Mouse (Mus musculus): Measurements from ENCODE around the gene Pde5a. TPM values are rescaled to one million over a fixed set of nuclear protein-coding genes. Genes with fewer than 3 reads are reported as not detected.

Pde5a gene
- polyA plus RNA-seq, 1 experiment from 2014 or later: 5.5 TPM

DNA sequence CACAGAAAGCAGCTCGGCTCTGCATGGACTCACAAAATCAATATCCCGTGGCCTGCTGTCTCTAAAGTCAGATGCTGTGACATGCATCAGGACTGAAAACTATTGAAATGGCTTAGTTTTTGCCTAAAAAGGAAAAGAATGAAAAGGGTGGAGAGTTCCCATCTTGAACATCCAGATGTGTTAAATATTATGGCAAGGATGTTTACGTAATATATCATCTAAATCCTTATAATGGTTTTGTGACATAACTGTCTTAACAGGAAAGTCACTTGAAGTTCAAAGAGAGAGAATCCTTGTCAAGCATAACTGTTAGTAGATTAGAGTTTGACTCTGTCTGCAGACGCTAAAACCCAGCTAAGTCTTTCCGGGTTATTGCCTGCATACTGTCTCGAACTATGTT is 20.3 kb upstream of the Pde5a start:
- DNase-seq (ENCODE audit: low spot score): no peak
- no peak for ATAC-seq (replicated peaks; ENCODE audit: low FRiP score)

DNA sequence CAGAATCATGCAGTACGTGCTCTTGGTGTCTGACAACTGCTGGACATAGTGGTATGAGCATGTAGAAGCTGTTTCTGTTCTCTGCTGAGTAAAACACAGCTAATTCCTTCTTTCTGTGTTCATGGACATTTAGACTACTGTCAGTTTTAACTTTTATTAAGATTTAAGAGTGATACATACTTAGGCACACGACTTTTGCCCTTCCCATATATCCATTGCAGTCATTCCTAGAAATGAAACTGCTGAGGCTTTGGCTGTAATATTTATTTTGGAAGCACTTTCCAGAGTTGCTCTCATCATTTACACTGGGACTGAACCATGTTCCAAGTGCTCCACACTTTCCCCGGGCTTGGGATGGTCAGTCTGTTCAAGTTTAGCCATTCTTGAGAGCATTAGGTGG is 18.6 kb upstream of the Pde5a start:
- 88% methylated on average over 3 of the region's 3 CpGs for WGBS
- Histone ChIP-seq H3K4me2 (ENCODE audit: low read depth, low read length, severe bottlenecking) (no peak overlapping the region), H3K4me1 (replicated peaks; ENCODE audit: control insufficient read depth, insufficient read depth, low read length) (no peaks in the 10 kb centered on the region), H3K4me3 (ENCODE audit: low read depth, low read length) (no peak overlapping the region), H3K9me3 (ENCODE audit: control insufficient read depth, low read length) (no peaks in the 10 kb centered on the region), H3K27me3 (ENCODE audit: control insufficient read depth, insufficient read depth, low read length) (no peaks in the 10 kb centered on the region), H3K9ac (ENCODE audit: low read length) (no peak overlapping the region), H3K36me3 (ENCODE audit: control insufficient read depth, insufficient read depth, low read length) (no peaks in the 10 kb centered on the region), H3K27ac (ENCODE audit: low read depth, low read length) (no peak overlapping the region)
- no peak for ATAC-seq (replicated peaks; ENCODE audit: low FRiP score)
- no peak for DNase-seq (ENCODE audit: low spot score)

More for the DNA sequence above, 20.3 kb upstream of the Pde5a start:
- 88% methylated on average over 6 of the region's 6 CpGs for WGBS
- H3K4me1 ChIP-seq (replicated peaks; ENCODE audit: control insufficient read depth, insufficient read depth, low read length): no peaks in the 10 kb centered on the region
- no peak overlapping the region for H3K4me2 ChIP-seq (ENCODE audit: low read depth, low read length, severe bottlenecking)
- no peak overlapping the region for H3K9ac ChIP-seq (ENCODE audit: low read length)
- H3K9me3 ChIP-seq (ENCODE audit: control insufficient read depth, low read length): no peaks in the 10 kb centered on the region
- no peak overlapping the region for H3K4me3 ChIP-seq (ENCODE audit: low read depth, low read length)
- no peak overlapping the region for H3K27ac ChIP-seq (ENCODE audit: low read depth, low read length)
- no peaks in the 10 kb centered on the region for H3K36me3 ChIP-seq (ENCODE audit: control insufficient read depth, insufficient read depth, low read length)
- H3K27me3 ChIP-seq (ENCODE audit: control insufficient read depth, insufficient read depth, low read length): no peaks in the 10 kb centered on the region

DNA sequence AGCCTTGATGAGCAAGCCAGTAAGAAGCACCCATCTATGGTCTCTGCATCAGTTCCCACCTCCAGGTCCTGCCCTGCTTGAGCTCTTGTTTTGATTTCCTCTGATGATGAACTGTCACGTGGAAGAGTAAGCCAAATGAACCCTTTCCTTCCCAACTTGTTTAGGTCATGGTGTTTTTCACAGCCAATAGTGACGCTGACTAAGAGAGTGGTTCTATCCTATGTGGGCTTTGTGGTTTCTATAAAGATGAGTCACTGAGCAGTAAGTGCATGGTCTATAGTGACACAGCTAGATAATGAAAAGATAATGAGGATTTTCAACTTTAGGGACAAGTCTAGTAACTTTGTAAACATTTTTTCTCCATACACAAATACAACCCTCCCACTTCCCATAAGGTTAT is 10.1 kb upstream of the Pde5a start:
- no peak for DNase-seq (ENCODE audit: low spot score)
- H3K27ac ChIP-seq (ENCODE audit: low read depth, low read length): no peak overlapping the region
- no peaks in the 10 kb centered on the region for H3K4me1 ChIP-seq (replicated peaks; ENCODE audit: control insufficient read depth, insufficient read depth, low read length)
- H3K9me3 ChIP-seq (ENCODE audit: control insufficient read depth, low read length): no peaks in the 10 kb centered on the region
- no peaks in the 10 kb centered on the region for H3K27me3 ChIP-seq (ENCODE audit: control insufficient read depth, insufficient read depth, low read length)
- no peaks in the 10 kb centered on the region for H3K36me3 ChIP-seq (ENCODE audit: control insufficient read depth, insufficient read depth, low read length)
- ATAC-seq (replicated peaks; ENCODE audit: low FRiP score): no peak
- 80% methylated on average over 2 of the region's 2 CpGs for WGBS
- H3K9ac ChIP-seq (ENCODE audit: low read length): no peak overlapping the region
- no peak overlapping the region for H3K4me2 ChIP-seq (ENCODE audit: low read depth, low read length, severe bottlenecking)
- H3K4me3 ChIP-seq (ENCODE audit: low read depth, low read length): no peak overlapping the region

DNA sequence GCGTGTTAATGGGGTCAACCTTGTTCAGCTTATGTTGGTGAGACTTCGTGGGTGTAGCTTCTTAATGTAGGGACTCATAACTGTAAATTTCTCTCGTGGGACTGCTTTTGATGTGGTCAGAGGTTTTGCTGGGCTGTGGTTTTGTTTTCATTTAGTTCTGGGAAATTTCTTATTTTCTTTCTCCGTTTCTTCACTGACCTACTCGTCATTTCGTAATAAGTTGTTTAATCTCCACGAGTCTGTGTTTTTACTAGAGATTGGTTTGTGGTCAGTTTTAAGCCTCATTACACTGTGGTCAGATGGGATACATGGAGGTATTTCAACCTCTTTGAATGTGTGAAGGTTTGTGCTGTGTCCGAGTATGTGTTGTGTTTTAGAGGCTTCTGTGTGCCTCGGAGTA is 7.2 kb upstream of the Pde5a start:
- 90% methylated on average over 9 of the region's 9 CpGs for whole genome bisulfite sequencing

DNA sequence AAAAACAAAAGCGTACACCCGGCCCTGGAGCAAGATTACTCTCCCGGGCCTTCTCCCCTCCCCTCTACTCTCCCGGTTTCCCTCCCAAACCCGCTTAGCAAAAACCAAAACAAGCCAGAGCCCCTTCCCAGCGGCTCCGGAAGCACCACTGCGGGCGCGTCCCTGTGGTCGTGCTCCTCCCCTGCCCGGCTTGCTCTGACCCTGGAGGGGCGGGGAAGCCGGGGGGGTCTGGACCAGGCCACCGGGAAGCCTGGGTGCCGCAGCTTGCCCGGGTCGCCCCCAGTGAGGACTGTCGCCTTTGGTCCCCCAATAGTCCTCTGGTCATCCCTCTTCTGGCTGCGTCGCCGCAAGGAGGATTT is 833 bp downstream of the Pde5a start:
- Histone ChIP-seq H3K27me3 (ENCODE audit: control insufficient read depth, insufficient read depth, low read length) (no peaks in the 10 kb centered on the region), H3K36me3 (ENCODE audit: control insufficient read depth, insufficient read depth, low read length) (no peaks in the 10 kb centered on the region), H3K4me1 (replicated peaks; ENCODE audit: control insufficient read depth, insufficient read depth, low read length) (peaks cover 2% of the 10 kb centered on the region; the same call in 1 of the 2 replicates), H3K9ac (ENCODE audit: low read length) (peak overlapping the region; percentile 88), H3K27ac (ENCODE audit: low read depth, low read length) (peak overlapping the region; percentile 78), H3K4me2 (ENCODE audit: low read depth, low read length, severe bottlenecking) (peak overlapping the region; percentile 85), H3K9me3 (ENCODE audit: control insufficient read depth, low read length) (no peaks in the 10 kb centered on the region), H3K4me3 (ENCODE audit: low read depth, low read length) (peak overlapping the region; percentile 68)
- peak; percentile 86 for DNase-seq (ENCODE audit: low spot score)
- 0% methylated on average over 21 of the region's 22 CpGs for WGBS
- peak; percentile 81 for ATAC-seq (replicated peaks; ENCODE audit: low FRiP score)

More for the DNA sequence above, 7.2 kb upstream of the Pde5a start:
- Histone ChIP-seq H3K4me2 (ENCODE audit: low read depth, low read length, severe bottlenecking) (no peak overlapping the region), H3K27me3 (ENCODE audit: control insufficient read depth, insufficient read depth, low read length) (no peaks in the 10 kb centered on the region), H3K27ac (ENCODE audit: low read depth, low read length) (no peak overlapping the region), H3K4me3 (ENCODE audit: low read depth, low read length) (no peak overlapping the region), H3K9ac (ENCODE audit: low read length) (no peak overlapping the region), H3K4me1 (replicated peaks; ENCODE audit: control insufficient read depth, insufficient read depth, low read length) (no peaks in the 10 kb centered on the region), H3K36me3 (ENCODE audit: control insufficient read depth, insufficient read depth, low read length) (no peaks in the 10 kb centered on the region), H3K9me3 (ENCODE audit: control insufficient read depth, low read length) (no peaks in the 10 kb centered on the region)
- no peak for DNase-seq (ENCODE audit: low spot score)
- ATAC-seq (replicated peaks; ENCODE audit: low FRiP score): no peak

DNA sequence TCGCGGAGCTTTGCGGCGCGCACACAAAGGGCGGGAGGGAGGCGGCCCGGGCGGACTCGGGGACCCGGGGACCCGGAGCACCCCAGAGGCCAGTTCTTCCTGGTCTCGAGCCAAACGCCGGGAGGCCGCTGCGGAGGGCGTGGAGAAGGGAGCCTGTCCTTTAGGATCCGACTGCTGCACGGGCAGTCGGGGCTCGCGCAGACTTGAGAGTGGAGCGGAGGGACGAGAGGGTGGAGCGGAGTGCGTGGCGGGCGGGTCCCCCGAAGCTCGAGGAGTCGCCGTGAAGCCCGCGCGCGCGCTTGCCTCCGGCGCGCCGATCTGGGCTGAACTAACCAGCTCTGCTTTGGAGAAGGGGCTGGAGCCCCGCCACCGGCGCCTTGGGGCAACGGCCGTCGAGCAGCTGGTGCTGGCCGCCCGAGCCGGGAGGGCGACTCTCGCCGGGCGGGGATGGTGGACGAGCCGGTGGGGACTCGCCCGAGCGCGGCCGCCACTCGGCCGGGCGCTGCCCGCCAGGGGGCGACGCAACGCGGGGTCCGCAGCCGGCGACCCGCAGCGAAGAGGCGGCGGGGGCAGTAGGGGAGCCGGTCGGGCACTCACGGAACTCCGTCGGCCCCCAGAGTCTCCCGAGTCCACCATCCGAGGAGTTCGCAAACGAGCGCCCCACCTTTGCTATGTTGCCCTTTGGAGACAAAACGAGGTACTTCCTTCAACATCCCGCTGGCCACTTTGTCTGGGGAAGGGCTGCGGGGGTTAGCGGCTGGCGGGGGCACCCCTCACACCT is 1.4 kb downstream of the Pde5a start:
- Histone ChIP-seq H3K4me1 (replicated peaks; ENCODE audit: control insufficient read depth, insufficient read depth, low read length) (peaks cover 2% of the 10 kb centered on the region; the same call in 1 of the 2 replicates), H3K4me3 (ENCODE audit: low read depth, low read length) (peak overlapping the region; percentile 68), H3K27me3 (ENCODE audit: control insufficient read depth, insufficient read depth, low read length) (no peaks in the 10 kb centered on the region), H3K9ac (ENCODE audit: low read length) (peak overlapping the region; percentile 88), H3K27ac (ENCODE audit: low read depth, low read length) (peak overlapping the region; percentile 78), H3K9me3 (ENCODE audit: control insufficient read depth, low read length) (no peaks in the 10 kb centered on the region), H3K36me3 (ENCODE audit: control insufficient read depth, insufficient read depth, low read length) (no peaks in the 10 kb centered on the region), H3K4me2 (ENCODE audit: low read depth, low read length, severe bottlenecking) (peak overlapping the region; percentile 85)
- 1% methylated on average over 81 of the region's 92 CpGs for WGBS
- ATAC-seq (replicated peaks; ENCODE audit: low FRiP score): peak; percentile 82
- peak; percentile 89 for DNase-seq (ENCODE audit: low spot score)

DNA sequence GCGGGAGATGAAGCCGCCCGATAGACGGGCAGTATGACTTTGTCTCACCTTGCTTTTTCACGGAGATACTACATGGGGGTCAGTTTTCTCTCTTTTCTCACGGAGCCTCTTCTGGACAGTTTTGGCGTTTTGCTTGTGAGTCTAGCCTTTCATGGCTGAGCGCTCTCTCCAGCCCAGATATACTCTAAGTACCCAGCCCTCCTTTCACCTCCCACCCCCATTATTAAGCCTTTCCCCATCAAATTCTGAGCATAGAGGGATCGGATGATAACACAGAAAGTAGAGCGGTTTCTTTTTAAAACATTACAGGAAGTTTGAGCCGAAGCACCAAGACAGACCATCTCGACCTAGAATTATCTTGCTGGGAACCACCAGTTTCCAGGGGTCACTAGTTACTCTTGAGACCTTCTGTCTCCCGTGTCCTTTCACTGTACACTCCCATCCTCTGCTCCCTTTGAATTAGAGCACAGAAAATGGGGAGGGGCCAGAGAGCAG is 2.0 kb downstream of the Pde5a start:
- no peak overlapping the region for H3K27ac ChIP-seq (ENCODE audit: low read depth, low read length)
- H3K9ac ChIP-seq (ENCODE audit: low read length): peak overlapping the region; percentile 88
- no peaks in the 10 kb centered on the region for H3K36me3 ChIP-seq (ENCODE audit: control insufficient read depth, insufficient read depth, low read length)
- no peaks in the 10 kb centered on the region for H3K9me3 ChIP-seq (ENCODE audit: control insufficient read depth, low read length)
- no peak for DNase-seq (ENCODE audit: low spot score)
- peak overlapping the region; percentile 68 for H3K4me3 ChIP-seq (ENCODE audit: low read depth, low read length)
- no peak; the same call in 1 of the 2 replicates for ATAC-seq (replicated peaks; ENCODE audit: low FRiP score)
- peaks cover 2% of the 10 kb centered on the region; the same call in 1 of the 2 replicates for H3K4me1 ChIP-seq (replicated peaks; ENCODE audit: control insufficient read depth, insufficient read depth, low read length)
- WGBS: 3% methylated on average over 13 of the region's 13 CpGs
- H3K4me2 ChIP-seq (ENCODE audit: low read depth, low read length, severe bottlenecking): peak overlapping the region; percentile 85
- H3K27me3 ChIP-seq (ENCODE audit: control insufficient read depth, insufficient read depth, low read length): no peaks in the 10 kb centered on the region

DNA sequence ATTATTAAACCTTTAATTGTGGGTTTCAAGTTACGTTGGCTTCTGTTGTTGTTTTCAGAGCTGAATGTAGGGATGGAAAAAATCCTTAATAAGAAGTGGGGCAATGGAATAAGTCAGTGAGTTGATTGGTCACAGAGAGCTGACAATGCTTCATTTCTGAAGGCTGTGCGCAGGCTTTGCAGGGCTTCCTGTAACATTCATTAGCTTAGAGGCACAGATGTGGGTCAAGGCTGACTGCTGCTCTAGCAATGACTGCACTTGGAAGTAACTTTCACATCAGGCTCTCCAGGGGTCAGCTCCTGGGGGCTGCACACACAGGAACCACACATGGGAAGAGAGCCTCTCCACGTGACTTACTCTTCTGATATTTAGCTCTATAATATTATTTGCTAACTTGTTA is 5.1 kb downstream of the Pde5a start:
- H3K4me2 ChIP-seq (ENCODE audit: low read depth, low read length, severe bottlenecking): no peak overlapping the region
- H3K4me3 ChIP-seq (ENCODE audit: low read depth, low read length): no peak overlapping the region
- 78% methylated on average over 3 of the region's 3 CpGs for WGBS
- ATAC-seq (replicated peaks; ENCODE audit: low FRiP score) (no peak), DNase-seq (ENCODE audit: low spot score) (no peak)
- no peak overlapping the region for H3K9ac ChIP-seq (ENCODE audit: low read length)
- no peaks in the 10 kb centered on the region for H3K9me3 ChIP-seq (ENCODE audit: control insufficient read depth, low read length)
- H3K27me3 ChIP-seq (ENCODE audit: control insufficient read depth, insufficient read depth, low read length): no peaks in the 10 kb centered on the region
- no peak overlapping the region for H3K27ac ChIP-seq (ENCODE audit: low read depth, low read length)
- H3K36me3 ChIP-seq (ENCODE audit: control insufficient read depth, insufficient read depth, low read length): no peaks in the 10 kb centered on the region
- H3K4me1 ChIP-seq (replicated peaks; ENCODE audit: control insufficient read depth, insufficient read depth, low read length): peaks cover 2% of the 10 kb centered on the region; the same call in 1 of the 2 replicates

DNA sequence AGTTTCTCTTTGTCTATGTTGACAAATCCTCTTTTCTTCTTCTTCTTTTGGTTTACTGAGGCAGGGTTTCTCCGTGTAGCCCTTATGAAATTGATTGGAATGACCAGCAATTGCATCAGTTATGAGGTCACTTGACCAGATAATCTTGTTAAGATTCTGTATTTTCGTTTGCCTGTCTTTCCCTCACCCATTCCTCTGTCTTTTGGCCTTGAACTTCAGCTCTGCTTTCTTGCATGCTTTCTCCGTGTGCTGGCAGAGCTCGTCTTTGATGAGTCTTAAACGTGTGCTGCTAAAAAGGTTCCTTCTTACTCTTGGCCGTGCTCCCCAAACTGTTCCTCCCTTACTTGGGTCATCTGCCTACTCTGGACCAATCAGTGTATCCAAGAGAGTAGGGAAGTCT is 5.6 kb downstream of the Pde5a start:
- Histone ChIP-seq H3K4me2 (ENCODE audit: low read depth, low read length, severe bottlenecking) (no peak overlapping the region), H3K36me3 (ENCODE audit: control insufficient read depth, insufficient read depth, low read length) (no peaks in the 10 kb centered on the region), H3K9ac (ENCODE audit: low read length) (no peak overlapping the region), H3K27ac (ENCODE audit: low read depth, low read length) (no peak overlapping the region), H3K27me3 (ENCODE audit: control insufficient read depth, insufficient read depth, low read length) (no peaks in the 10 kb centered on the region), H3K9me3 (ENCODE audit: control insufficient read depth, low read length) (no peaks in the 10 kb centered on the region), H3K4me1 (replicated peaks; ENCODE audit: control insufficient read depth, insufficient read depth, low read length) (peaks cover 2% of the 10 kb centered on the region; the same call in 1 of the 2 replicates), H3K4me3 (ENCODE audit: low read depth, low read length) (no peak overlapping the region)
- DNase-seq (ENCODE audit: low spot score) (no peak), ATAC-seq (replicated peaks; ENCODE audit: low FRiP score) (no peak)
- 83% methylated on average over 6 of the region's 6 CpGs for WGBS
